16 mouse cellular contexts compared by ENCODE assay signal in the genomic region with DNA sequence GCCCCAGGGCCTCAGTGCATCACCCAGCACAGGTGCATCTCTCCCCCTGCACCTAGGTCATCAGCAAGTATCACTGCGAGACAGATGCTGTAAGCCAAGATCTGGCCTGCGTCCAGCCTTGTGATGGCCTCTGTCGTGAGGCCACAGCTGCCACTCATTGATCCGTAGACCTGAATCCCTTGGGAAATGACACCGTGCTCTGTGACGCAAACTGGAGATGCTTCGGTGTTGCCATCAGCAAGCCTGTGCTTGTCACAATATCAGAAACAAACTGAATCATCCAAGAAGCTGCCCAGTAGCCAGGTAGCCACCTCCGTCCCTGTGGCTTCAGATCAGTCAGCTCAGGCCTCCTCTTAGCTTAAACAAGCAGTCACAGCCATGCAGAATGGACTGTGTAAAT.
"Had no signal": no experiment of that assay in that cellular context is flagged by ENCODE, and none has a peak within 500 bp of the region (broad histone marks: within the 10 kb centered on the region; RNA-seq: fewer than 3 reads in every experiment).

No protein-coding gene starts in this region.

- H3K4me3 ChIP-seq: limb, embryonic 10.5 days; limb, embryonic 13.5 days; liver, embryonic 13.5 days; midbrain, embryonic 10.5 days; midbrain, embryonic 13.5 days had no signal

- ATAC-seq: lung, postnatal 0 days; midbrain, embryonic 13.5 days had no signal

- H3K27me3 ChIP-seq: limb, embryonic 13.5 days; liver, embryonic 13.5 days; midbrain, embryonic 13.5 days had no signal

- H3K4me1 ChIP-seq: limb, embryonic 10.5 days; liver, embryonic 13.5 days had no signal

- H3K4me2 ChIP-seq: limb, embryonic 13.5 days; liver, embryonic 13.5 days; lung, embryonic 14.5 days; midbrain, embryonic 13.5 days had no signal

- H3K9ac ChIP-seq: limb, embryonic 13.5 days; liver, embryonic 13.5 days; lung, embryonic 14.5 days; midbrain, embryonic 13.5 days had no signal

- DNase-seq: kidney, adult 18-20 months; kidney, adult 9 months; kidney, postnatal 14 days; kidney, postnatal 4 days; liver; liver, embryonic 13.5 days; lung, embryonic 14.5 days; right cerebral cortex, postnatal 25 days; thymus, adult 18-20 months; thymus, postnatal 36 days had no signal

- H3K9me3 ChIP-seq: limb, embryonic 10.5 days; limb, embryonic 13.5 days; liver, embryonic 13.5 days; midbrain, embryonic 10.5 days; midbrain, embryonic 13.5 days had no signal

- H3K27ac ChIP-seq: limb, embryonic 10.5 days; limb, embryonic 13.5 days; liver, embryonic 13.5 days; macrophage; midbrain, embryonic 10.5 days; midbrain, embryonic 13.5 days had no signal
